Mouse (Mus musculus): Measurements from ENCODE around the gene Pip4k2a. TPM values are rescaled to one million over a fixed set of nuclear protein-coding genes. Genes with fewer than 3 reads are reported as not detected.

Pip4k2a gene
- polyA plus RNA-seq, 1 experiment from 2014 or later: 10.9 TPM

DNA sequence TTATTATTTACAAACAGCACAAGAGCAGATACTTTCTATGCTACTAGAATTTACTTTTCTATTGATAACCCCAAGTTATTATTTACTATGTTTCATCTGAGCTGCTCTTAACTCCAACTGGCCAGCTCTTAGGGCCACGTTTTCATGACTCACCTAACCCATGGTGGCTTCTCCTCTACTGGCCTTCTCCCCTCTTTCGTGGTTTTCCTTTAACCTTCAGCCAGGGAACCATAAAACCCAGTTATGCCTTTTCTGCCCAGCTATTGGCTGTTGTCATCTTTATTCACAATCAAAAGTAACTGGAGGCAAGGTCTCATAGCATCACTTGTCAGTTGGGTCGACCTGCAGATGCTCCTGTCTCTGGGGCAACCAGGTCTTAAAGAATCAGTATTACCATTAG, 12.4 kb downstream of the Pip4k2a start:
- no peak overlapping the region for H3K9ac ChIP-seq (ENCODE audit: low read length)
- no peak overlapping the region for H3K4me3 ChIP-seq (ENCODE audit: low read depth, low read length)
- no peaks in the 10 kb centered on the region for H3K27me3 ChIP-seq (ENCODE audit: control insufficient read depth, insufficient read depth, low read length)
- DNase-seq (ENCODE audit: low spot score): no peak
- no peak overlapping the region for H3K4me2 ChIP-seq (ENCODE audit: low read depth)
- no peaks in the 10 kb centered on the region for H3K4me1 ChIP-seq (ENCODE audit: control insufficient read depth, insufficient read depth, low read length)
- no peaks in the 10 kb centered on the region for H3K9me3 ChIP-seq (ENCODE audit: control insufficient read depth, low read length)
- no peak overlapping the region for H3K27ac ChIP-seq (ENCODE audit: low read depth, low read length)
- H3K36me3 ChIP-seq (ENCODE audit: control insufficient read depth, insufficient read depth, low read length): no peaks in the 10 kb centered on the region
- 81% methylated on average over 3 of the region's 3 CpGs for WGBS
- no peak for ATAC-seq (ENCODE audit: insufficient read depth, low FRiP score, low TSS enrichment)

DNA sequence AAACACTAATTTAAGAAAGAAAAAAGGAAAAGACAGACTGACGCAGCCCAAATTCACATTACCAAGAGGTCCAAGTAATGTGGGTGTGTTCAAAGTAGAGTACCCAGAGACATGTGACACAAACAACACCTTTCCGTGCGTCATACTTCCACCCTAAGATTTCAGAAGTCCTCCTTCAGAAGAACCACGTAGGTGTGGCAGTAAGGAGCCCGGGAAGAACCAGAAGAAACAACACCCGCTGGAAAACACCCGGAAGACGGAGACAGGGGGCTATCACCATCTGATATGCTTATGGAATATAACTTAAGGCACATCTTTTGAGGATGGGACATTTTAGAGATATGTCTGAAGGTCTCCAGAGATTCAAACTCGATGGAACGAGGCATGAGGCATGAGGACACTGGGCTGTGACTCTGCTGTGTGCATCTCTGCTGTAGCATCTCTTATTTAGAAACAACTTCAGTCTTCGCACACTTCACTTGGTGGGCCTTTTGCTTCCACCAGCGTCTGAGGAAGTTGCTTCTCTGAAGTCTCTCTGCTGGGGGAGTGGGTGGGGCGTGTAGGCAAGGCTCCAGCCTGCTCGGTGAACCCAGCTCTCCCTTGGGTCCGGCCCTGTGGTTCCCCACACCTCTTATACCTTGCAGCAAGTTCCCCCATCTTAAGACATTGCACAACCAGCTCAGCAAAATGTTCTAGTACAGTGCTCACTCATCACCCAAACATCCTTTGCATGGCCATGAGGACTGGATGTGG, 13.7 kb downstream of the Pip4k2a start:
- ATAC-seq (ENCODE audit: insufficient read depth, low FRiP score, low TSS enrichment): no peak
- no peak overlapping the region for H3K4me2 ChIP-seq (ENCODE audit: low read depth)
- H3K9ac ChIP-seq (ENCODE audit: low read length): no peak overlapping the region
- no peaks in the 10 kb centered on the region for H3K36me3 ChIP-seq (ENCODE audit: control insufficient read depth, insufficient read depth, low read length)
- H3K27ac ChIP-seq (ENCODE audit: low read depth, low read length): no peak overlapping the region
- no peaks in the 10 kb centered on the region for H3K9me3 ChIP-seq (ENCODE audit: control insufficient read depth, low read length)
- 92% methylated on average over 15 of the region's 15 CpGs for WGBS
- DNase-seq (ENCODE audit: low spot score): no peak
- H3K27me3 ChIP-seq (ENCODE audit: control insufficient read depth, insufficient read depth, low read length): no peaks in the 10 kb centered on the region
- H3K4me3 ChIP-seq (ENCODE audit: low read depth, low read length): no peak overlapping the region
- H3K4me1 ChIP-seq (ENCODE audit: control insufficient read depth, insufficient read depth, low read length): no peaks in the 10 kb centered on the region

DNA sequence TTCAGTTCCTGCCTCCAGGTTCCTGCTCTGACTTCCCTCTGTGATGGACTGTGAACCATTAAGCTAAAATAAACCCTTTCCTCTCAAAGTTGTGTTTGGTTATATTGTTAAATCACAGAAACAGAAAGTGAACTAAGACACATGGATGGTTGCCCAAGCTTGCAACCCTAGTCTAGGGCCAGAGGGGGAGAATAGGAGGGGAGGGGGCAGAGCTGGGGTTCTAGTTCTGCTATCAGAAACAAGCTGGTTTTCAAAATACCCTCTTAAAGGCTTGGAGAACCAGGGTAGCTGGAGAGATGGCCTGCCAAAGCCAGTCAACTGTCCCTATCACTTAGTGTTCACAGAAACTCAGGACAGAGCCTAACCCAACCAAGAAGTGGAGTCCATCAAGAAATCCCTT, 14.4 kb downstream of the Pip4k2a start:
- Histone ChIP-seq H3K36me3 (ENCODE audit: control insufficient read depth, insufficient read depth, low read length) (no peaks in the 10 kb centered on the region), H3K4me2 (ENCODE audit: low read depth) (no peak overlapping the region), H3K9ac (ENCODE audit: low read length) (no peak overlapping the region), H3K4me3 (ENCODE audit: low read depth, low read length) (no peak overlapping the region), H3K27me3 (ENCODE audit: control insufficient read depth, insufficient read depth, low read length) (no peaks in the 10 kb centered on the region), H3K9me3 (ENCODE audit: control insufficient read depth, low read length) (no peaks in the 10 kb centered on the region), H3K4me1 (ENCODE audit: control insufficient read depth, insufficient read depth, low read length) (no peaks in the 10 kb centered on the region), H3K27ac (ENCODE audit: low read depth, low read length) (no peak overlapping the region)
- ATAC-seq (ENCODE audit: insufficient read depth, low FRiP score, low TSS enrichment) (no peak), DNase-seq (ENCODE audit: low spot score) (no peak)

DNA sequence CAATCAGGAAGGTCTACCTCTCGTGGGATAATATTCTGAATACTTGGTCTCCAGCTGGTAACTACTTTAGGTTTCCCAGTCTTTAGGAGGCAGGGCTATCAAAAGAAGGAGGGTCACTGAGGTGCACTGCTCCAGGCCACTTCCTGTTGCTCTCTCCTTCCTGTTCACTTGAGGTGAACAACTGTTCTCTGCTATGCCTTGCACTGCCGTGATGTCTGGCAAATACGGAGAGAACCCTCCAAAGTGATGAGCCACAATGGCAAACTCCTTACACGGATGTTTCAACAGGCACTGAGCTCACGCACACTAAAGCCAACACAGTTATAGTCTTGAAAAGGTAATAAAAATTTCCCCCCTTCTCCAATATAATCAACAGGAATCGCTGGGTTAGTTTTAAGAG, 15.3 kb downstream of the Pip4k2a start:
- DNase-seq (ENCODE audit: low spot score) (no peak), ATAC-seq (ENCODE audit: insufficient read depth, low FRiP score, low TSS enrichment) (no peak)
- Histone ChIP-seq H3K36me3 (ENCODE audit: control insufficient read depth, insufficient read depth, low read length) (no peaks in the 10 kb centered on the region), H3K4me2 (ENCODE audit: low read depth) (no peak overlapping the region), H3K9me3 (ENCODE audit: control insufficient read depth, low read length) (no peaks in the 10 kb centered on the region), H3K27me3 (ENCODE audit: control insufficient read depth, insufficient read depth, low read length) (no peaks in the 10 kb centered on the region), H3K27ac (ENCODE audit: low read depth, low read length) (no peak overlapping the region), H3K4me1 (ENCODE audit: control insufficient read depth, insufficient read depth, low read length) (no peaks in the 10 kb centered on the region), H3K4me3 (ENCODE audit: low read depth, low read length) (no peak overlapping the region), H3K9ac (ENCODE audit: low read length) (no peak overlapping the region)
- WGBS: 76% methylated on average over 6 of the region's 6 CpGs

DNA sequence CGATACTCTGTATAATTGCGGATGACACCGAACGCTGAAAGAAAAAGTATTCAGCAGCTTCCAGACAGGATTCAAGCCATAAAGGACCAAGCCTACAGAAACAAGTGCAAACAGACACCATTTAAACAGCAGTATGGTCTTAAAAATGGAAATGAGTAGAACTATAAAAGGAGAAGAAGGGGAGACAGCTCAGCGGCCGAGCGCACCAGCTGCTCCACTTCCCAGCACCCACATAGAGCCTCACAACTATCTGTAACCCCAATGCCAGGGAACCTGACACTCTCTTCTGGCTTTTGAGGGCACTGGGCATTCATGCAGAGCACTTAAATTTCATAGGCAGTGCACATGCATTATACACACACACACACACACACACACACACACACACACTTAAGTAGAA, 18.3 kb downstream of the Pip4k2a start:
- Histone ChIP-seq H3K27me3 (ENCODE audit: control insufficient read depth, insufficient read depth, low read length) (no peaks in the 10 kb centered on the region), H3K4me2 (ENCODE audit: low read depth) (no peak overlapping the region), H3K36me3 (ENCODE audit: control insufficient read depth, insufficient read depth, low read length) (no peaks in the 10 kb centered on the region), H3K9ac (ENCODE audit: low read length) (no peak overlapping the region), H3K4me1 (ENCODE audit: control insufficient read depth, insufficient read depth, low read length) (no peaks in the 10 kb centered on the region), H3K9me3 (ENCODE audit: control insufficient read depth, low read length) (no peaks in the 10 kb centered on the region), H3K4me3 (ENCODE audit: low read depth, low read length) (no peak overlapping the region), H3K27ac (ENCODE audit: low read depth, low read length) (no peak overlapping the region)
- no peak for DNase-seq (ENCODE audit: low spot score)
- 70% methylated on average over 7 of the region's 7 CpGs for WGBS
- no peak for ATAC-seq (ENCODE audit: insufficient read depth, low FRiP score, low TSS enrichment)

DNA sequence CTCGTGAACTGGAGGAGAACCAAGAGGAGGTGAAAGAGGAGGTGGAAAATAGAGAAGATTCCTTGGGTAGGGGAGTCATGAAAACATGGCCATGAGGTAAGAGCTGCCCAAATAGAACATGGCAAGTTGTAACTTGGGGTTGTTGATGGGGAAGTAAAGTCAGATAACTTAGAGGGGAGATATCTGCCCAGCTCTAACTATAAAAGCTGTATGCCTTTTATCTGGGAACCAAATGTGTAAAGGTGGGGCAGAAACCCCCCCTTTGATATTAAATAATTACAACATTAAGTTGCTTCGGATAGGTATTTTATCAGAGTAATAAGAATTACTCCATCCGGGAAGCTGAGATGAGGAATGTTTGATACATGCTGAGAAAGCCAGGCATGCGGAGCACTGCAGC, 18.9 kb downstream of the Pip4k2a start:
- no peak overlapping the region for H3K4me3 ChIP-seq (ENCODE audit: low read depth, low read length)
- WGBS: 87% methylated on average over 4 of the region's 4 CpGs
- no peak overlapping the region for H3K27ac ChIP-seq (ENCODE audit: low read depth, low read length)
- no peaks in the 10 kb centered on the region for H3K36me3 ChIP-seq (ENCODE audit: control insufficient read depth, insufficient read depth, low read length)
- no peaks in the 10 kb centered on the region for H3K4me1 ChIP-seq (ENCODE audit: control insufficient read depth, insufficient read depth, low read length)
- DNase-seq (ENCODE audit: low spot score) (no peak), ATAC-seq (ENCODE audit: insufficient read depth, low FRiP score, low TSS enrichment) (no peak)
- H3K4me2 ChIP-seq (ENCODE audit: low read depth): no peak overlapping the region
- no peaks in the 10 kb centered on the region for H3K9me3 ChIP-seq (ENCODE audit: control insufficient read depth, low read length)
- H3K27me3 ChIP-seq (ENCODE audit: control insufficient read depth, insufficient read depth, low read length): no peaks in the 10 kb centered on the region
- no peak overlapping the region for H3K9ac ChIP-seq (ENCODE audit: low read length)

DNA sequence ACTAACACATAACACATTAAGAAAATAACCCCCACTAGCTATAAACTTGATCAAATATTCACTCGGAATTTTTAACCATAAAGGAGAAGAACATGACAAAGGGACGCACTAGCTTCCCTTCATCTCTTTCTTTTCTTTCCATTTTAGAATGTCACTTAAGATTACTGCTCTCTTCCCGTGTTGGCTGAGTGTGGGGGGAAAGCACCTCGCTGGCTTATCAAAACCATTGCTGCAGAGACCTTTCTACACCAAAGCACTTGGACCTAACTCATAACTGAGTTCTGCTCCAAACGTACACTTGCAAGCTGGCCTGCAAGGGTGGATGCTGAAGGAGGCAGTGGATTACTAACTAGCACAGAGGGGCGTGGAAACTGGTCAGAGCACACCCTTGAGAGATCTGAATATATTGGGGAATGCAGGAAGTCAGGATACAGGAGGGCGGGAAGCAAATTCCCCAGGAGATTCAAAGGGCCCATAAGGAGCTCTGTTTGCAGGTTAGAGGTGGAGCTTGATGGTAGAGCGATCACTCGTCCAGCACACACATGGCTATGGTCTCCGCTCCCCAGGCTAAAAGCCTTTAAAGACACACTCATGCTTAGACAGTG, 20.6 kb downstream of the Pip4k2a start:
- Histone ChIP-seq H3K9ac (ENCODE audit: low read length) (no peak overlapping the region), H3K36me3 (ENCODE audit: control insufficient read depth, insufficient read depth, low read length) (no peaks in the 10 kb centered on the region), H3K4me1 (ENCODE audit: control insufficient read depth, insufficient read depth, low read length) (no peaks in the 10 kb centered on the region), H3K27ac (ENCODE audit: low read depth, low read length) (no peak overlapping the region), H3K9me3 (ENCODE audit: control insufficient read depth, low read length) (no peaks in the 10 kb centered on the region), H3K27me3 (ENCODE audit: control insufficient read depth, insufficient read depth, low read length) (no peaks in the 10 kb centered on the region), H3K4me2 (ENCODE audit: low read depth) (no peak overlapping the region), H3K4me3 (ENCODE audit: low read depth, low read length) (no peak overlapping the region)
- WGBS: 90% methylated on average over 10 of the region's 10 CpGs
- DNase-seq (ENCODE audit: low spot score) (no peak), ATAC-seq (ENCODE audit: insufficient read depth, low FRiP score, low TSS enrichment) (no peak)

DNA sequence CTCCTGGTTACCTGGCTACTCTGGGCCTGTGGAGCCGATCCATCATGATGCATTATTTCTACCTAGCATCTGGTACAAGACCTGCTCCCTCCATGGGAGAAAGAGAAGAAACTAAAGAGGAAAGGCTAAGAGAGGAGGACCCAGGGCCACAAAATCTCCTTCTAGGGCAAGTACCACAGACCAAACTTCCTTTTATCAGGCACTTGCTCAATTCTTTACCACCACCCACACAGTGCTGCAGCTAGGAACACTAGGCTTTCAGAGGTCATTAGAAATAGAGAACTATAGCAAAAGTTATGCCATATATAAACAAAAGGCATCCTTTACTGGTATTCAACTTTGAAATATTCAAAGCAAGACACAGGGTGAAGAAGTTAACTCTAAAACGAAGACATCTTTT, 21.8 kb downstream of the Pip4k2a start:
- ATAC-seq (ENCODE audit: insufficient read depth, low FRiP score, low TSS enrichment): no peak
- 90% methylated on average over 2 of the region's 2 CpGs for WGBS

DNA sequence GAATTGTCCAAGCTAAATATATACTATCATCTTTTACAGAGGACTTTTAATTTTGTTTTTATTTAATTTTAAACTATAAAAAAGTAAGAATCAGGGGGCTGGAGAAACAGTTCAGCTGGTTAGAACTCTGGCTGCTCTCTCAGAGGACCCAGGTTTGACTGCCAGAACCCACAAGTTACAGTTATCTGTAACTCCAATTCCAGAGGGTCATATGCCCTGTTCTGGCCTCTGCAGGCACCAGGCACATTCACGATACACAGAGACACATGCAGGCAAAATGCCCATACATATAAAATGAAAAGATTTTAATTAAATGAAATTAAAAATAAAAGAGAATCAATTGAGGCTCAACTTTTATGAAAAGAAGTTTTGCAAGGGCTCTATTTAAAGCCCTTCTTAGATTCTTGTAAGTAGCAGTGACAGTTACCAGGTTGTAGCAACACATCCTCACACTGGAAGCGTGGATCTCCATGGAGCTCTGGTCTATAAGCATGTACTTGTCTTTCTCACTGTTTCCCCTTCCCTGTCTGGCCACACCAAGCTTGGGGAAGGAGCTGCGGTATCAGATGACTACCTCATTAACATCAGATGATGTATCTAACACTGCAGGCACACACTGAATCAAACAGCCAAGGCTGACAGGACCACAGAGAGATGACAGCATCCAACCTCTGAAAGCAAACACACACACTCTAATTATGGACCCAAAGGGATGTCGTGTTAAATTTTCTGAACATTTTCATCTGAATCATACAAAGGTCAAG, 22.9 kb downstream of the Pip4k2a start:
- Histone ChIP-seq H3K27me3 (ENCODE audit: control insufficient read depth, insufficient read depth, low read length) (no peaks in the 10 kb centered on the region), H3K4me2 (ENCODE audit: low read depth) (no peak overlapping the region), H3K4me3 (ENCODE audit: low read depth, low read length) (no peak overlapping the region), H3K4me1 (ENCODE audit: control insufficient read depth, insufficient read depth, low read length) (no peaks in the 10 kb centered on the region), H3K9ac (ENCODE audit: low read length) (no peak overlapping the region), H3K36me3 (ENCODE audit: control insufficient read depth, insufficient read depth, low read length) (no peaks in the 10 kb centered on the region), H3K9me3 (ENCODE audit: control insufficient read depth, low read length) (no peaks in the 10 kb centered on the region), H3K27ac (ENCODE audit: low read depth, low read length) (no peak overlapping the region)
- no peak for DNase-seq (ENCODE audit: low spot score)
- 70% methylated on average over 4 of the region's 4 CpGs for WGBS
- no peak for ATAC-seq (ENCODE audit: insufficient read depth, low FRiP score, low TSS enrichment)

More for the DNA sequence above, 21.8 kb downstream of the Pip4k2a start:
- Histone ChIP-seq H3K4me3 (ENCODE audit: low read depth, low read length) (no peak overlapping the region), H3K27me3 (ENCODE audit: control insufficient read depth, insufficient read depth, low read length) (no peaks in the 10 kb centered on the region), H3K27ac (ENCODE audit: low read depth, low read length) (no peak overlapping the region), H3K36me3 (ENCODE audit: control insufficient read depth, insufficient read depth, low read length) (no peaks in the 10 kb centered on the region), H3K4me2 (ENCODE audit: low read depth) (no peak overlapping the region), H3K9me3 (ENCODE audit: control insufficient read depth, low read length) (no peaks in the 10 kb centered on the region), H3K4me1 (ENCODE audit: control insufficient read depth, insufficient read depth, low read length) (no peaks in the 10 kb centered on the region), H3K9ac (ENCODE audit: low read length) (no peak overlapping the region)
- no peak for DNase-seq (ENCODE audit: low spot score)

Measured in neural tube, embryonic 11.5 days (tissue).